Mouse (Mus musculus): ENCODE measurements around the gene Cyb561d2. TPM values are rescaled to one million over a fixed set of nuclear protein-coding genes. Genes with fewer than 3 reads are reported as not detected.

Cyb561d2 gene
- total and polyA plus RNA-seq, 3 experiments = 37.8 to 38.1 TPM; not detected in 1

GRCm38 (mm10) chr9:107571534-107572326 lies 29.7 kb upstream of the Cyb561d2 start:
- peaks cover 0 to 30% of the 10 kb centered on the region in 2 experiments; a peak in 2 of 4 replicates for H3K36me3 ChIP-seq (ENCODE audit: control insufficient read depth in 1 of 2, insufficient read depth in 2 of 2, low read length in 2 of 2)
- H3K79me2 ChIP-seq (ENCODE audit: control insufficient read depth, insufficient read depth, low read length, poor library complexity) = peaks cover 14% of the 10 kb centered on the region
- H3K9me3 ChIP-seq (replicated peaks; ENCODE audit: insufficient read depth, low read length) = no peaks in the 10 kb centered on the region
- peak; percentile 54 for DNase-seq (ENCODE audit: low read depth, low spot score)
- no peaks in the 10 kb centered on the region for H3K27me3 ChIP-seq (ENCODE audit: control insufficient read depth in 1 of 2, insufficient read depth in 2 of 2, low read length in 2 of 2)
- H3K4me3 ChIP-seq (ENCODE audit: control insufficient read depth in 1 of 2, insufficient read depth in 1 of 2, low read depth in 2 of 2, low read length in 2 of 2) = no peak overlapping the region
- peak overlapping the region; percentile 18; the same call in 1 of the 2 replicates for H3K9ac ChIP-seq (ENCODE audit: control insufficient read depth, low read depth, low read length, poor library complexity, severe bottlenecking)
- H3K27ac ChIP-seq (ENCODE audit: control insufficient read depth, low read depth, low read length) = peak overlapping the region; percentile 58
- TF ChIP-seq MAZ (IDR thresholded peaks at IDR 0.05; ENCODE audit: low read depth, low read length) = 0 out of 2 replicates have a peak, but pooled peaks have one; percentile 51
- peak; percentile 45 to 71; a peak in 3 of 4 replicates for TF ChIP-seq EP300 (IDR thresholded peaks at IDR 0.05; ENCODE audit: low read depth in 1 of 2, low read length in 2 of 2)
- TF ChIP-seq RCOR1 (IDR thresholded peaks at IDR 0.05; ENCODE audit: low read depth, low read length) = 0 out of 2 replicates have a peak, but pooled peaks have one; percentile 28
- TF ChIP-seq HCFC1 (IDR thresholded peaks at IDR 0.05; ENCODE audit: low read depth, low read length) = peak; percentile 49
- TF ChIP-seq BHLHE40 (IDR thresholded peaks at IDR 0.05; ENCODE audit: borderline replicate concordance, low read depth, low read length) = 0 out of 2 replicates have a peak, but pooled peaks have one; percentile 7
- TF ChIP-seq SIN3A (IDR thresholded peaks at IDR 0.05; ENCODE audit: low read length) = no peak; the same call in 1 of the 2 replicates
- TF ChIP-seq TAL1 (IDR thresholded peaks at IDR 0.05; ENCODE audit: low read length) = no peak
- TF ChIP-seq ETS1 (IDR thresholded peaks at IDR 0.05; ENCODE audit: low read depth, low read length) = peak; percentile 98
- peak; percentile 46; the same call in 1 of the 2 replicates for TF ChIP-seq GATA1 (IDR thresholded peaks at IDR 0.05; ENCODE audit: low read depth, low read length)
- peaks cover 9 to 47% of the 10 kb centered on the region in 2 experiments for H3K4me1 ChIP-seq (ENCODE audit: control insufficient read depth in 1 of 2, insufficient read depth in 2 of 2, low read length in 2 of 2)

- peak overlapping the region; percentile 26 to 42 for H3K4me3 ChIP-seq (ENCODE audit: control insufficient read depth in 1 of 2, insufficient read depth in 1 of 2, low read depth in 2 of 2, low read length in 2 of 2)
- H3K4me1 ChIP-seq (ENCODE audit: control insufficient read depth in 1 of 2, insufficient read depth in 2 of 2, low read length in 2 of 2) = peaks cover 9 to 40% of the 10 kb centered on the region in 2 experiments
- DNase-seq (ENCODE audit: low read depth, low spot score) = peak; percentile 73
- H3K27ac ChIP-seq (ENCODE audit: control insufficient read depth, low read depth, low read length) = peak overlapping the region; percentile 58
- no peaks in the 10 kb centered on the region for H3K27me3 ChIP-seq (ENCODE audit: control insufficient read depth in 1 of 2, insufficient read depth in 2 of 2, low read length in 2 of 2)
- H3K79me2 ChIP-seq (ENCODE audit: control insufficient read depth, insufficient read depth, low read length, poor library complexity) = peaks cover 14% of the 10 kb centered on the region
- H3K9me3 ChIP-seq (replicated peaks; ENCODE audit: insufficient read depth, low read length) = no peaks in the 10 kb centered on the region
- peaks cover 0 to 28% of the 10 kb centered on the region in 2 experiments; a peak in 2 of 4 replicates for H3K36me3 ChIP-seq (ENCODE audit: control insufficient read depth in 1 of 2, insufficient read depth in 2 of 2, low read length in 2 of 2)
- peak overlapping the region; percentile 77 for H3K9ac ChIP-seq (ENCODE audit: control insufficient read depth, low read depth, low read length, poor library complexity, severe bottlenecking)
- TF ChIP-seq E2F4 (IDR thresholded peaks at IDR 0.05; ENCODE audit: borderline replicate concordance, low read depth, low read length) = no peak
- no peak for TF ChIP-seq ZNF384 (IDR thresholded peaks at IDR 0.05; ENCODE audit: low read depth, low read length)
- TF ChIP-seq MEF2A (IDR thresholded peaks at IDR 0.05; ENCODE audit: extremely low read depth, insufficient replicate concordance, low read depth, low read length, poor library complexity, severe bottlenecking) = no peak
- no peak for TF ChIP-seq MAZ (IDR thresholded peaks at IDR 0.05; ENCODE audit: low read depth, low read length)
- no peak for TF ChIP-seq ELF1 (IDR thresholded peaks at IDR 0.05; ENCODE audit: low read depth, low read length)
- no peak for TF ChIP-seq RCOR1 (IDR thresholded peaks at IDR 0.05; ENCODE audit: low read depth, low read length)
- peak; percentile 85 for TF ChIP-seq BHLHE40 (IDR thresholded peaks at IDR 0.05; ENCODE audit: borderline replicate concordance, low read depth, low read length)
- TF ChIP-seq USF1 (IDR thresholded peaks at IDR 0.05; ENCODE audit: low read depth, low read length) = no peak
- TF ChIP-seq POLR2AphosphoS2 (IDR thresholded peaks at IDR 0.05; ENCODE audit: low read length) = no peak
- peak; percentile 67 for TF ChIP-seq SIN3A (IDR thresholded peaks at IDR 0.05; ENCODE audit: low read length)
- peak; percentile 88 for TF ChIP-seq GATA1 (IDR thresholded peaks at IDR 0.05; ENCODE audit: low read depth, low read length)
- no peak for TF ChIP-seq MYB (IDR thresholded peaks at IDR 0.05; ENCODE audit: low read depth, low read length)
- TF ChIP-seq ETS1 (IDR thresholded peaks at IDR 0.05; ENCODE audit: low read depth, low read length) = peak; percentile 92
- no peak for TF ChIP-seq POLR2AphosphoS5 (IDR thresholded peaks at IDR 0.05; ENCODE audit: borderline replicate concordance, low read depth, low read length)
- peak; percentile 61; the same call in 1 of the 2 replicates for TF ChIP-seq MAX (IDR thresholded peaks at IDR 0.05; ENCODE audit: low read length)
- no peak for TF ChIP-seq ZC3H11A (IDR thresholded peaks at IDR 0.05; ENCODE audit: low read depth, low read length)
- no peak; a peak in 1 of 4 replicates for TF ChIP-seq POLR2A (IDR thresholded peaks at IDR 0.05; ENCODE audit: control insufficient read depth in 1 of 2, insufficient read depth in 1 of 2, low read depth in 1 of 2, low read length in 2 of 2, poor library complexity in 1 of 2)
- peak; percentile 85 for TF ChIP-seq TCF12 (IDR thresholded peaks at IDR 0.05; ENCODE audit: low read depth, low read length)
- TF ChIP-seq USF2 (IDR thresholded peaks at IDR 0.05; ENCODE audit: borderline replicate concordance in 1 of 2, insufficient read depth in 1 of 2, low read depth in 1 of 2, low read length in 2 of 2) = no peak
- TF ChIP-seq JUND (IDR thresholded peaks at IDR 0.05; ENCODE audit: low read depth, low read length) = peak; percentile 68; the same call in 1 of the 2 replicates
- TF ChIP-seq MXI1 (IDR thresholded peaks at IDR 0.05; ENCODE audit: low read depth, low read length) = peak; percentile 36; the same call in 1 of the 2 replicates
- no peak for TF ChIP-seq SMC3 (IDR thresholded peaks at IDR 0.05; ENCODE audit: low read depth, low read length)
- no peak for TF ChIP-seq MAFK (IDR thresholded peaks at IDR 0.05; ENCODE audit: borderline replicate concordance, low read depth, low read length)
- peak; percentile 77 to 83 for TF ChIP-seq EP300 (IDR thresholded peaks at IDR 0.05; ENCODE audit: low read depth in 1 of 2, low read length in 2 of 2)
- TF ChIP-seq GABPA (IDR thresholded peaks at IDR 0.05; ENCODE audit: low read depth, low read length) = no peak
- no peak; the same call in 1 of the 2 replicates for TF ChIP-seq HCFC1 (IDR thresholded peaks at IDR 0.05; ENCODE audit: low read depth, low read length)
These were observed 28.9 kb upstream of the Cyb561d2 start for GRCm38 (mm10) chr9:107570845-107571244.

Data from MEL (cell line).